Mouse (Mus musculus) telencephalon, adult 2 months (tissue): Measurements from ENCODE around the gene Fstl1.
A peak's percentile ranks its signal among the peaks of the same experiment; 100 is the strongest.

ENCODE experiments used
- DNase-seq: peaks from one replicate; pipeline ENCODE4 v3.0.0-alpha.2; 2011; ENCODE audit warnings: low read depth, low spot score

The Fstl1 gene

GRCm38 (mm10) chr16:37776860-37777651 lies at the start of gene Fstl1:
TSS of gene Fstl1 (plus strand) at chr16:37776873.
- DNase-seq, result no peak

GRCm38 (mm10) chr16:37728674-37729073 lies 48.0 kb upstream of the Fstl1 start:
- no peak for DNase-seq

GRCm38 (mm10) chr16:37729381-37730150 lies 47.1 kb upstream of the Fstl1 start:
- no peak for DNase-seq

GRCm38 (mm10) chr16:37730293-37730835 lies 46.3 kb upstream of the Fstl1 start:
- DNase-seq, result no peak

- DNase-seq, result no peak
These were observed 45.2 kb upstream of the Fstl1 start for GRCm38 (mm10) chr16:37731431-37731830.

GRCm38 (mm10) chr16:37732023-37732761 lies 44.5 kb upstream of the Fstl1 start:
- DNase-seq, result no peak

GRCm38 (mm10) chr16:37740076-37740475 lies 36.6 kb upstream of the Fstl1 start:
- no peak for DNase-seq

GRCm38 (mm10) chr16:37742266-37742665 lies 34.4 kb upstream of the Fstl1 start:
- peak; percentile 42 for DNase-seq

- DNase-seq, result no peak
These were observed 23.8 kb upstream of the Fstl1 start for GRCm38 (mm10) chr16:37752876-37753275.

- no peak for DNase-seq
These were observed 22.9 kb upstream of the Fstl1 start for GRCm38 (mm10) chr16:37753809-37754208.

GRCm38 (mm10) chr16:37754483-37754882 lies 22.2 kb upstream of the Fstl1 start:
- DNase-seq, result no peak

- DNase-seq, result no peak
These were observed 19.4 kb upstream of the Fstl1 start for GRCm38 (mm10) chr16:37757223-37757622.

- DNase-seq, result no peak
These were observed 12.9 kb upstream of the Fstl1 start for GRCm38 (mm10) chr16:37763797-37764196.

- no peak for DNase-seq
These were observed 360 bp upstream of the Fstl1 start for GRCm38 (mm10) chr16:37776166-37776859.

- no peak for DNase-seq
These were observed 1.3 kb downstream of the Fstl1 start for GRCm38 (mm10) chr16:37777796-37778475.

- DNase-seq, result no peak
These were observed 1.9 kb downstream of the Fstl1 start for GRCm38 (mm10) chr16:37778529-37778928.

GRCm38 (mm10) chr16:37779651-37780280 lies 3.1 kb downstream of the Fstl1 start:
- DNase-seq, result no peak

GRCm38 (mm10) chr16:37780386-37780785 lies 3.7 kb downstream of the Fstl1 start:
- no peak for DNase-seq

GRCm38 (mm10) chr16:37780911-37781310 lies 4.2 kb downstream of the Fstl1 start:
- DNase-seq, result no peak

- DNase-seq, result no peak
These were observed 7.9 kb downstream of the Fstl1 start for GRCm38 (mm10) chr16:37784526-37784925.
